Comparison of ENCODE assay signal across 8 mouse cellular contexts in the genomic region with DNA sequence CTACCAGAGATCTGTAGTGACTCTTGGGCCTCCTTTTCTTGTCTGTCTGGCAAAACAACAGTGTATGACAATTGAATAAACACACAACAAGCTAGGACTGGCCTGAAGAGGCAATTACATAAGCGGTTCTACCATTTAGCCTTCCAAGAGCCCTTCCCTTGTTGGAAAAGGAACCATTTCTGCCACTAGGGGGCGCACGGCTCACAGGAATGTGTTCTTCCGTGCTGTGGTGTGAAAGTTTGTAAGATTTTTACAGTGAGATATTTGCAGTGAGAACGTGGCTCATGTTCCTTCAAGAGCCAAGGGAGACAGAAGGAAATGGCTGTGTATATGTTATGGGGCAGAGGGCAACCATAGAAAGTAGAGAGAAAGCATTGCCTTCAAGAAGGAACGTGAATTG. TPM values are rescaled to one million over a fixed set of nuclear protein-coding genes. Genes with fewer than 3 reads are reported as not detected.
DNase-seq lines count a peak whose midpoint lies in the region; ATAC-seq and TF ChIP-seq lines count a peak whose summit lies in the region.
"Had no signal": no experiment of that assay in that cellular context is flagged by ENCODE, and none has a peak within 500 bp of the region (broad histone marks: within the 10 kb centered on the region; RNA-seq: fewer than 3 reads in every experiment).

No protein-coding gene starts in this region.

- peak; percentile 85 for TF ChIP-seq RAD21 in MEL (IDR thresholded peaks at IDR 0.05; ENCODE audit: low read depth, low read length)

- no peak for ATAC-seq in embryonic facial prominence, embryonic 11.5 days (replicated peaks; ENCODE audit: insufficient number of reproducible peaks, low FRiP score, low TSS enrichment, low read depth)

- H3K9me3 ChIP-seq in MEL (replicated peaks; ENCODE audit: insufficient read depth, low read length) = no peaks in the 10 kb centered on the region
- H3K9me3 ChIP-seq in embryonic facial prominence, embryonic 11.5 days (replicated peaks; ENCODE audit: control insufficient read depth, low read length) = no peaks in the 10 kb centered on the region

- H3K4me1 ChIP-seq in MEL (ENCODE audit: control insufficient read depth in 1 of 2, insufficient read depth in 2 of 2, low read length in 2 of 2) = peaks cover 0 to 11% of the 10 kb centered on the region in 2 experiments; a peak in 3 of 4 replicates
- no peaks in the 10 kb centered on the region for H3K4me1 ChIP-seq in embryonic facial prominence, embryonic 11.5 days (ENCODE audit: control insufficient read depth, insufficient read depth, low read length)

- H3K4me2 ChIP-seq in embryonic facial prominence, embryonic 11.5 days (ENCODE audit: low read depth, low read length) = no peak overlapping the region

- no peak for TF ChIP-seq EP300 in MEL (IDR thresholded peaks at IDR 0.05; ENCODE audit: low read depth in 1 of 2, low read length in 2 of 2)

- DNase-seq in MEL (ENCODE audit: low read depth, low spot score) = peak; percentile 90
- peak; percentile 91 to 92 for DNase-seq in adrenal gland, postnatal 36 days
- peak; percentile 94 for DNase-seq in embryonic facial prominence, embryonic 11.5 days (ENCODE audit: low spot score)
- DNase-seq in heart, postnatal 36 days = peak; percentile 87 to 92
- DNase-seq in layer of hippocampus, postnatal 10 days (ENCODE audit: low spot score in 2 of 2) = peak; percentile 95 to 96
- peak; percentile 76 to 96 for DNase-seq in spleen, adult 18-20 months

- intact Hi-C loops in heart, postnatal 36 days (cut with DNase I) = loop anchor here (1.0 to 2.0 kb wide), 3 partner anchors 79 to 195 kb away; no protein-coding TSS in a partner anchor

- WGBS in embryonic facial prominence, embryonic 11.5 days = 16% methylated on average over 6 of the region's 6 CpGs
- WGBS in macrophage (ENCODE audit: missing documents) = 17% methylated on average over 6 of the region's 6 CpGs

- H3K79me2 ChIP-seq in MEL (ENCODE audit: control insufficient read depth, insufficient read depth, low read length, poor library complexity) (no peaks in the 10 kb centered on the region), macrophage (ENCODE audit: inconsistent target) (no peaks in the 10 kb centered on the region)

- TF ChIP-seq CTCF in MEL (IDR thresholded peaks at IDR 0.05 in 2 of 3, conservative IDR thresholded peaks at IDR 0.05 in 1 of 3; ENCODE audit: control insufficient read depth in 1 of 3, insufficient read depth in 1 of 3, low read depth in 2 of 3, low read length in 3 of 3, poor library complexity in 1 of 3, severe bottlenecking in 1 of 3) = peak; percentile 65 to 84 (median 68)

- H3K36me3 ChIP-seq in MEL (ENCODE audit: control insufficient read depth in 1 of 2, insufficient read depth in 2 of 2, low read length in 2 of 2) (peaks cover 0 to 3% of the 10 kb centered on the region in 2 experiments; a peak in 1 of 4 replicates), macrophage (ENCODE audit: inconsistent target) (no peaks in the 10 kb centered on the region)
- no peaks in the 10 kb centered on the region for H3K36me3 ChIP-seq in embryonic facial prominence, embryonic 11.5 days (replicated peaks; ENCODE audit: control insufficient read depth, insufficient read depth, low read depth, low read length)

- H3K27ac ChIP-seq in MEL (ENCODE audit: control insufficient read depth, low read depth, low read length) (no peak overlapping the region), macrophage (0 out of 2 replicates have a peak overlapping the region, but pooled peaks have one; percentile 24)
- no peak overlapping the region for H3K27ac ChIP-seq in embryonic facial prominence, embryonic 11.5 days (replicated peaks; ENCODE audit: low read depth, low read length)

- H3K27me3 ChIP-seq in MEL (ENCODE audit: control insufficient read depth in 1 of 2, insufficient read depth in 2 of 2, low read length in 2 of 2) = no peaks in the 10 kb centered on the region
- no peaks in the 10 kb centered on the region for H3K27me3 ChIP-seq in embryonic facial prominence, embryonic 11.5 days (ENCODE audit: control insufficient read depth, insufficient read depth, low read length)

- H3K9ac ChIP-seq in MEL (ENCODE audit: control insufficient read depth, low read depth, low read length, poor library complexity, severe bottlenecking) = no peak overlapping the region
- no peak overlapping the region for H3K9ac ChIP-seq in embryonic facial prominence, embryonic 11.5 days (replicated peaks; ENCODE audit: low read length)

- TF ChIP-seq POLR2A in MEL (IDR thresholded peaks at IDR 0.05; ENCODE audit: control insufficient read depth in 1 of 2, insufficient read depth in 1 of 2, low read depth in 1 of 2, low read length in 2 of 2, poor library complexity in 1 of 2) = no peak

- no peak overlapping the region for H3K4me3 ChIP-seq in MEL (ENCODE audit: control insufficient read depth in 1 of 2, insufficient read depth in 1 of 2, low read depth in 2 of 2, low read length in 2 of 2)
- H3K4me3 ChIP-seq in embryonic facial prominence, embryonic 11.5 days (ENCODE audit: low read depth, low read length) = no peak overlapping the region
- H3K4me3 ChIP-seq in macrophage (ENCODE audit: inconsistent target) = no peak overlapping the region
- H3K4me3 ChIP-seq: myocyte had no signal

TF ChIP-seq in MEL, 35 proteins besides CTCF, POLR2A, EP300 and RAD21 (continues in another document):
- TF ChIP-seq TCF12 (IDR thresholded peaks at IDR 0.05; ENCODE audit: low read depth, low read length) = no peak
- TF ChIP-seq MAX (IDR thresholded peaks at IDR 0.05; ENCODE audit: low read length) = no peak
- no peak for TF ChIP-seq POLR2AphosphoS2 (IDR thresholded peaks at IDR 0.05; ENCODE audit: low read length)
- no peak for TF ChIP-seq GABPA (IDR thresholded peaks at IDR 0.05; ENCODE audit: low read depth, low read length)
- no peak for TF ChIP-seq USF2 (IDR thresholded peaks at IDR 0.05; ENCODE audit: borderline replicate concordance in 1 of 2, insufficient read depth in 1 of 2, low read depth in 1 of 2, low read length in 2 of 2)
- TF ChIP-seq MXI1 (IDR thresholded peaks at IDR 0.05; ENCODE audit: low read depth, low read length) = no peak
- TF ChIP-seq NELFE (IDR thresholded peaks at IDR 0.05; ENCODE audit: low read depth, low read length) = no peak
- no peak for TF ChIP-seq MYB (IDR thresholded peaks at IDR 0.05; ENCODE audit: low read depth, low read length)
- TF ChIP-seq HCFC1 (IDR thresholded peaks at IDR 0.05; ENCODE audit: low read depth, low read length) = 0 out of 2 replicates have a peak, but pooled peaks have one; percentile 27
- TF ChIP-seq RCOR1 (IDR thresholded peaks at IDR 0.05; ENCODE audit: low read depth, low read length) = no peak
- TF ChIP-seq SMC3 (IDR thresholded peaks at IDR 0.05; ENCODE audit: low read depth, low read length) = peak; percentile 82
- TF ChIP-seq JUND (IDR thresholded peaks at IDR 0.05; ENCODE audit: low read depth, low read length) = no peak
- TF ChIP-seq MYC (IDR thresholded peaks at IDR 0.05; ENCODE audit: low read depth, low read length) = 0 out of 2 replicates have a peak, but pooled peaks have one; percentile 59
- no peak for TF ChIP-seq CHD2 (IDR thresholded peaks at IDR 0.05; ENCODE audit: low read length)
- no peak for TF ChIP-seq UBTF (IDR thresholded peaks at IDR 0.05; ENCODE audit: borderline replicate concordance, insufficient read depth, low read depth, low read length)
- no peak for TF ChIP-seq MAZ (IDR thresholded peaks at IDR 0.05; ENCODE audit: low read depth, low read length)

RNA-seq across cellular contexts. Expression of gene Tmprss4, which starts 17.7 kb away (rescaled TPM):
- total RNA-seq in MEL (2012; rRNA removed) = not detected in 2 replicates
- polyA plus RNA-seq in MEL (2012; ENCODE audit: insufficient read depth in 1 of 2, insufficient read length in 2 of 2, low read depth in 1 of 2, low replicate concordance in 2 of 2, missing spikeins in 1 of 2) = not detected
- not detected for total RNA-seq in adrenal gland, postnatal 36 days (2021)
- polyA plus RNA-seq in embryonic facial prominence, embryonic 11.5 days (2014; fragmentation: Nextera tagmentation; extraction: Ambion mirVana) = 0.35 TPM in 1 of 2 replicates, not detected in the other
- total RNA-seq in heart, postnatal 36 days (2021) = not detected
- not detected for total RNA-seq in layer of hippocampus, postnatal 10 days (2021)
- total RNA-seq in macrophage (2018; cell fraction: chromatin; rRNA removed) = 10 to 100 TPM in 10 of 26 experiments, 1 to 10 TPM in 15, under 1 TPM in 1; 0.50 to 23.3 (median 5.6) TPM
- total RNA-seq in macrophage (2018; cell fraction: cytosol; rRNA removed) = 1 to 10 TPM in 21 of 26 experiments, under 1 TPM in 5; 0.33 to 4.7 (median 1.7) TPM
- 10 to 100 TPM in 5 of 26 experiments, 1 to 10 TPM in 19, under 1 TPM in 1, not detected in 1; 0.75 to 14.9 (median 5.3) TPM for total RNA-seq in macrophage (2018; cell fraction: nucleus; rRNA removed)
- polyA plus RNA-seq in macrophage (2018) = 0.54 to 2.3 TPM (median 2.1 TPM) in 3 replicates
- polyA plus RNA-seq: myocyte had no signal

RNA-seq across cellular contexts. Expression of gene BC049352, which starts 39.8 kb away (rescaled TPM):
- not detected in 2 replicates for total RNA-seq in MEL (2012; rRNA removed)
- polyA plus RNA-seq in MEL (2012; ENCODE audit: insufficient read depth in 1 of 2, insufficient read length in 2 of 2, low read depth in 1 of 2, low replicate concordance in 2 of 2, missing spikeins in 1 of 2) (not detected), macrophage (2018) (0.32 to 0.98 TPM (median 0.83 TPM) in 3 replicates)
- total RNA-seq in adrenal gland, postnatal 36 days (2021) = under 1 TPM in 1 of 2 experiments, not detected in 1; 0.36 TPM
- polyA plus RNA-seq in embryonic facial prominence, embryonic 11.5 days (2014; fragmentation: Nextera tagmentation; extraction: Ambion mirVana) = not detected in 2 replicates
- not detected for total RNA-seq in heart, postnatal 36 days (2021)
- total RNA-seq in layer of hippocampus, postnatal 10 days (2021) = under 1 TPM in 1 of 2 experiments, not detected in 1; 0.20 TPM
- 1 to 10 TPM in 17 of 26 experiments, under 1 TPM in 5, not detected in 4; 0.48 to 6.2 (median 1.6) TPM for total RNA-seq in macrophage (2018; cell fraction: chromatin; rRNA removed)
- total RNA-seq in macrophage (2018; cell fraction: cytosol; rRNA removed) = 1 to 10 TPM in 4 of 26 experiments, under 1 TPM in 22; 0.29 to 1.2 (median 0.70) TPM
- 1 to 10 TPM in 21 of 26 experiments, under 1 TPM in 2, not detected in 3; 0.56 to 3.1 (median 1.8) TPM for total RNA-seq in macrophage (2018; cell fraction: nucleus; rRNA removed)
- polyA plus RNA-seq: myocyte had no signal

RNA-seq across cellular contexts. Expression of gene Il10ra, which starts 47.4 kb away (rescaled TPM):
- total RNA-seq in MEL (2012; rRNA removed) = not detected in 2 replicates
- polyA plus RNA-seq in MEL (2012; ENCODE audit: insufficient read depth in 1 of 2, insufficient read length in 2 of 2, low read depth in 1 of 2, low replicate concordance in 2 of 2, missing spikeins in 1 of 2) (not detected), macrophage (2018) (35.9 to 150 TPM (median 72.1 TPM) in 3 replicates)
- 1 to 10 TPM; 2.4 to 2.5 TPM for total RNA-seq in adrenal gland, postnatal 36 days (2021)
- polyA plus RNA-seq in embryonic facial prominence, embryonic 11.5 days (2014; fragmentation: Nextera tagmentation; extraction: Ambion mirVana) = 0.22 and 1.2 TPM in 2 replicates
- 1 to 10 TPM; 1.7 to 2.4 TPM for total RNA-seq in heart, postnatal 36 days (2021)
- total RNA-seq in layer of hippocampus, postnatal 10 days (2021) = 1 to 10 TPM; 1.9 to 2.2 TPM
- 100 to 1,000 TPM; 199 to 663 (median 293) TPM for total RNA-seq in macrophage (2018; cell fraction: chromatin; rRNA removed)
- 100 to 1,000 TPM in 25 of 26 experiments, 10 to 100 TPM in 1; 81.1 to 253 (median 147) TPM for total RNA-seq in macrophage (2018; cell fraction: cytosol; rRNA removed)
- total RNA-seq in macrophage (2018; cell fraction: nucleus; rRNA removed) = 100 to 1,000 TPM; 160 to 690 (median 355) TPM
- polyA plus RNA-seq: myocyte had no signal
